Mouse (Mus musculus): ENCODE results near the gene Tjp3. TPM values are rescaled to one million over a fixed set of nuclear protein-coding genes. Genes with fewer than 3 reads are reported as not detected.

The Tjp3 gene
- 24.4 TPM for polyA plus RNA-seq (2014; fragmentation: Illumina TruSeq; extraction: RNeasy Lipid Tissue Mini Kit (QIAGEN cat#74804); ENCODE audit: low read depth, low replicate concordance)

DNA sequence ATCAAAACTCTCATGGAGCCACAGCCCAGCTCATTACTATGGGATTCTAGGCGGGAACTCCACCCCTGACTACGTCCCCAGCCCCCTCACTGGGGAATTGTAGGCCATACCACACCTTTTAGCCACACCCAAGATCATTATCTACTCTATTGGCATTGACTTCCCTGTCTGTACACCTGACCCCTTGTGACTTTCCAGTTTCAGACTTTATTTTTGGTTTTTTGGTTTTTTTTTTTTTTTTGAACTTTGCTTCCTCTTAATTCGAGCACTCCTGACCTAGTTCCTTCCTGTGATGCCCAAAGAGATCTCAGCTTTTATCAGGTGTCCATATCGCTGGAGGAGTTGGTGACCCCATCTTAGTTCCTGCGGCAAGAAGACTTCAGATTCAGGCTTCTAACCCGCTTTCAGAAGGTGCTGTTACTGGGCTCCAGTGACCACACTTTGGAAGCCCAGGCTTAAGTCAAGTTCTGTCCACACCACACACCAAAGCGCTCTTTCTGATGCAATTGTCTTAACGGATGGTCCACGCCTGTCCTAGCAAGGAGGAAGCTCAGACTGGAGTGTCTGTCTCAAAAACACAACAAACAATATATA lies at the start of gene Tjp3:
Gene Tjp3, minus strand, starts transcription at position 71 of the 594 bp plus-strand sequence.

DNA sequence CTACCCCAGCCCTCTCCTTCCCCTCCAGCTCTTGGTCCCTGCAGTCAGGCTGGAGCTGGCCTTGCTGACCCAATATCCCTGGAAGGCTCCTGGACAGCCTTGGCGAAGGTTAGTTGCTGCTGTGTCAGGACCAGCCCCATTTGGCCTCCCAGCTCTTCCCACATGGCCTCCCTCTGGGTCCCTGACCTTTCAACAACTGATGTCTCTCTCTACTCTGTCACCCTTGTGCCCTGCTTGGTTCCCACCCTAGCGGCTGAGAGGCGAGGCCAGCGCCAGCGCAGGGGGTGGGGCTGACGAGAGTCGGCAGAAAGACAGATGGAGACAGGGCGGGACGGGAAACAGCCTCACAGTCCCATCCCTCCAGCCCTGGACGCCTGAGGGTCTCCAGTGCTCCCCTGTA lies 37.0 kb upstream of the Tjp3 start, which contains the start of gene Tbxa2r:
Gene Tbxa2r, plus strand, starts transcription at position 346 of the 400 bp plus-strand sequence.

DNA sequence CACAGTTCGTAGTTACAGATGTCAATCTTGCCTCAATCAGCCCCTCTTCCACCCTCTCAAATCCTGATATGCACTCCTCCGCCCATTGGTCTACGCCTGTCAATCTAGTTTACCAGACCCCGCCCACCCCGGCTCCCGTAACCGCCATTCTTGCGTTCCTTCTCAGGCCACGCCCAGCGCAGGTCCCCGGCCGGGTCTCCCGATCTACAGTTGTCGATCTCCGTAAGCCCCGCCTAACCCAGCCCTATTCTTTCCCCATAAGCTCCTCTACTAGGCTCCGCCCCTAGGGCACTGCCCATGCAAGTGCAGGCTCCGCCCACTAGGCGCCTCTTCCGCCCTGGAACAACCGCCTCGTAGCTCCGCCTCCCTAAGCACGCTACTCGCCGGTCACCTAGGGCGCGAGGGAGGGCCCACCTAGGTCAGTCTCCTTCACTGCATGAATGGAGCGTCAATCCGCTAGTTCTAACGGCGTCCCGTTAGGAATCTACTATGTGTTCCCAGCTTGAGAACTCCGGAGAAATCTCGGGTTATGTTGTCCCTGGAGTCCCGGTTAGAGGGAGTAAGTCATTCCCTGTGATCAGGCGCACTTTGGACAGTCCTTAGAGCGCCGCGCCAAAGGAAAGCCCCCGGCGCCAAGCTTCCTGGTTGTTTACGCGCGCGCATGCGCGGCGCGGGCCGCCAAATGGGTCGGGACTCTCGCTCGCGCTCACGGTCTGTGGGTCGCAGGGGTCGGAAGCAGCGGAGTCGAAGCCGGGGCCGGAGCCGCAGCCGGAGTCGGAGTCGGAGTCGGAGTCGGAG lies 29.4 kb upstream of the Tjp3 start, which contains the start of gene Cactin:
Gene Cactin, plus strand, starts transcription at position 554 of the 798 bp plus-strand sequence.

DNA sequence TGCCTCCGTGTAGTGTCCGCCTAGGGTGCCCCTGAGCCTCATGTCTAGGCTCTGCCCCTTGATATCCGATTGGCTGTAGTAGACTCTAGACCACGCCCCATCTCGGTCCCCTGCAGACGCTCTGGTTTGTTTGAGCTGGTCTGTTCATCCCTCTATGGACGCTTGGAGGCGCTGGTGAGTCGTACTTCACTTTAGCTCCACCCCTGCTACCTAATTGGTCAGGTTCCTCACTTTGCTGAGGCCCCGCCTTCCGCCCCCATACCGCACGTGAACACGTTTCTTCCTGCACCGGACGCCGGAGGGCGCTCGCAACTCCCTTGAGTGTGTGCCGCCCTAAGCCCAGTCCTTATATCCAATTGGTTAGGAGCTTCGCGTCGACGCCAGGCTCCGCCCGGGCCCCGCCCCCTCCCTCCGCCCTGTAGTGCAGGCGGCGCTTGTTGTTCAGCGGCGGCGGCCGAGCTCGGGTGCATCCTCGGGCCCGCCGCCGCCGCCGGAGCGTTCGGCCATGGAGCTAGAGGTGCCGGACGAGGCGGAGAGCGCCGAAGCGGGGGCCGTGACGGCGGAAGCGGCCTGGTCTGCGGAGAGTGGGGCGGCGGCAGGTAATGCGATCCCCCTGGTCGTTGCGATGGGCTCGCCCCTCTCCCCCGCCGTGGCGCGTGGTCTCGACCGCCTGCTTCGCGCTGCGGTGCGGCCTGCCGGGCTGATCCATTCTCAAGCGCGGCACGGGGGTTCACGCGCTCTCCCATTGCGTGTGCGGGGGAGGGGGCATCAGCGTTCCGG lies 1.4 kb upstream of the Tjp3 start, which contains the start of gene Pip5k1c:
Gene Pip5k1c, plus strand, starts transcription at position 410 of the 780 bp plus-strand sequence.

DNA sequence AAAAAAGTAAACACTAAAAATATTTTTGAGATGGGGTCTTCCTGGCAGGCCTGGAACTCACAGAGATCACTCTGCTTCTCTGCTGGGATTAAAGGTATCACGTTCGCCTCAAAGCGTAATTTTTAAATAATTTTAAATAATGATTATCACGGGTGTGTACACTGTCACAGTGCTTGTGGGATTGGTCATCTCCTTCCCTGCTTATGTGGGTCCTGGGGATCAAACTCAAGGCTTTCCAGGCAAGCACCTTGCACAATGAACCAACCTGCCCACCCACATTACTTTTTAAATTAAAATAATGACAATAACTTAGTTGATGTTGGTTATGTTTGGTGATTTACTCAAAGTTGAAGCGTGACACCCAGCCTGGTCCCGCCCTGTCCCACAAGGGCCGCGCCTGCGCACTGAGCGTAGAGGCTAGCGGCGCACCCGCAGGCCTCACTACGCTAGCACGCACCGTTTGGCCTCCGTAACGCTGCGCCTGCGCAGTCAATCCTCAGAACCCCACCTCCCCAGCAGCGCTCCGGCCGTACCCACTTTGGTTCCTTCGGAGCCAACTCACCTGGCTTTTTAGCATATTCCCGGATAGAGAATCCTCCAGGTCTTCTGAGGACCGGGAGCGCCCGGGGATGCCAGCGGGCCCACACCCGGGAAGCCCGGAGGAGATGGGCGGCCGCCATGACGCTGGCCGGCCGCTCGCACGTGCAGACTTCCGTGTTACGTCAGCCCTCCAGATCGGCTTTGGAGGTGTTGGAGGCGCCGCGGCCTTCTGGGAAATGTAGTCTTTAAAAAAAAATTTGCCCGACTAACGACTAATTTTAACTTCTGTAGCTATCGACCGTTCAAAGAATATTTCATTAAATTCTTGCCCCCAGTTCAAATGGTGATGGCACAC lies 24.9 kb downstream of the Tjp3 start, which contains the start of the genes Mrpl54 and Apba3:
Gene Mrpl54, minus strand, starts transcription at position 724 of the 895 bp plus-strand sequence.
Gene Apba3, plus strand, starts transcription at position 750 of the 895 bp plus-strand sequence.

DNA sequence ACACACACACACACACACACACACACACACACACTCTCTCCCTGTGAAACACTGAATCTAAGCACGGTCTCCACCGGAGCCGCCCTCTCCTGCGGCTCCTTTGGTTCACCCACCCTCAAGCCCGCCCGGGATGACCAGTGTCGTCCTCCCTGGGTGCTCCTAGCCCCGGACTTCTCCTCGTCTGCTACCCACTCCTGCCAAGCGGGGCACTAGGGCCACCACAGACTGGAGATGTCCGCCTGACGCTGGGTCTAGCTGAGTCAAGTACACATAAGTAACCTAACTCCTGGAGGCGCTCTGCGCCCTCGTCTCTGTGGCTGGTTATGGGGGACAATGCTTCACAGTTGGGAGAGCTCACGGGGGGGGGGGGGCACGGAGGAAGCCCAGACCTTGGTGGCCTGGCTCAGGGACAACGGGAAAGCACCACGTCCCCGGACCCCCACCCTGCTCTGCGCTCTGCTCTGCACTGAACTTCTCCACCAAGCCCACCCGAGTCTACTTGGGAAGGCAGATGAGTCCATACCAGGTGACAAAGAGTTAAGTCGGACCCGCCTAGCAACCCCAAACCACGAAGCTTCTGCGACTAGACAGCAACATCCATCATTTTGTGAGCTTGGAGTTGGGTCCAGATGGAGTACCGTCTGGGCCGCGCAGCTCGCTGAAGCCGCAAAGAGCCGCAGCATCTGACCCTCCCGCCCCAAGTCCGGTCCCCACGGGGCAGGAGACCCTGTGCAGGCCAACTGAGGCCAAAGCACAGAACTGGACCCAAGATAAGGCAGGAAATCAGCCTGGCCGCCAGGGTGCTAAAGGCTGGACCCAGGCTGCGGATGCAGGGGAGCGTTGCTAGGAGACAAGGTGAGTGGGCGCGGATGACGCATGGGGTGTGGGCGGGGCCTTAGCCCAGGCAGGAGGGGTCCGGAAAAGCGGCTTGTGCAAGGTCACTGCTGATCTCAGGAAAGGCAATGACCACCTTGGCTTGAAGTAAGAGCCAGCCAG lies 38.7 kb downstream of the Tjp3 start, which contains the start of gene Matk:
Gene Matk, plus strand, starts transcription at position 512 of the 996 bp plus-strand sequence.

DNA sequence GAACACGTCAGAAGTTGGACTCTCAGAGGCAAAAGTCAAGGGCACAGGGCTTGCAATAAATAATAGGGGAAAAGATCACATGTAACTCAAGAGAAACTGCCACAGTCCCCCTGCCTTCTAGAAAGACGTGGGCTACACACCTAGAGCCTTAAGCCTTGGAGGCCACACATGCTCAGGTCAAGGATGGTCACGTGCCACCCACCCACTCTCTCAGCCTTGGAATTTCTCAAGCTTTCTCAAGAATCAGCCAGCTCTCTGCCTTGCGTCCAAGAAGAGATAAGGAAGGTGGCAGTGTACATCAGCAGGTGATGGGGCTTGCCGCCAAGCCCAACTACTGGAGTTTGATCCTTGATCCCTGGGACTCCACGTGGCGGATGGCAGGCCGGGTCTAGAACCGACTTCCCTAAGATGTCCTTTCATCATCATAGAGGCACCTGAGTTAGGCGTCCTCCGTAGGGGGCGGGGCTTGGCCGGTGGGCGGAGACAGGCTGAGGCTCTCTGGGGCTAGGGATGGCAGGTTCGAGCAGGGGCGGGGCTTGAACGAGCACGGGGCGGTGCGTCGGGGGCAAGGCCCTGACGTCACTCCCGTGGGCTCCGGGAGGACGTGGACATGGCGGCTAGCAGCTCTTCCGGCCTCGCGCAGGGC lies 58.7 kb downstream of the Tjp3 start, which contains the start of gene Zfr2:
Gene Zfr2, plus strand, starts transcription at position 576 of the 646 bp plus-strand sequence.

DNA sequence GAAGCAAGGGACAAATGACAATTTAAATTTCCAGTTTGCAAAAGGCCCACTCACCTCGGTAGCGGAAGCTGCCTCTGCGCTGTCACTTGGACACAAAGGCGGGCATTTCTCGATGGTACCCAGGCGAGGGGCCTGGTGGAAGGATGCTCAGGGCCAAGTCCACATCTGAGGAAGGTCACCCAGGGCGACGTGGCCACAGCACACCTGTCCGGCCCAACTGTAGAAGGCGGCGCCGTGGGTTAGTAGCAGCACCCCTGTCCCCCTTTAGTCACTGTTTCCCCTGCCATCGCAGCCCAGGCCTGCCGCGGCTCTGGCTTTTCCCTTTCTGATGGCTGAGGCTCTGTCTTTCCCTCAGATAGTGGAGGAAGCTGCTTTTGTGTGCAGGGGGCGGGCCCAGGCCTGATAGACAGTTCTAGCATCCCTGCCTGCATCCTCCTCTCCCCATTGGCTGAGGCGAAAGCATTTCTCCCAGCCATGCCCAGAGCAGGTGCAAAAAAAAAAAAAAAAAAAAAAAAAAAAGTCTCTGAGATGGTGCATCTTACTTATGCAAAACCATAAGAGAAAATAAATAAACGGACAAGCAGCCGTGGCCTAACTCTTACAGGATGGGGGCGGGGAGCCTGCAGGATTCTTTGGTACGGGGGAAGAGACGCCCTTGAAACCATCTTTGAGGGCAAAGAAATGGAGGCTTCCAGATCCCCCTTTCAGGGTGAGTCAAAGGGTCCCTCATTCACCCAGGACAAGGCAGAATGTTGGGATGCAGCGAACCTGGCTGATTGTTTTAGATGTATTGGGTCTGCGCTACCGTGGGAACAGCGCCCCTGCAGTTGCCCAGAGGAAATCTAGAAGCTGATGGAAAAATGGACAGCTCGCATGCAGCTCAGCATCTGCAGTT lies 60.7 kb downstream of the Tjp3 start, which contains the start of gene Atcay:
Gene Atcay, minus strand, starts transcription at position 396 of the 895 bp plus-strand sequence.

Other genes starting within 250 kb of the Tjp3 start
- gene Sgta, start 231.4 kb downstream of the Tjp3 start, polyA plus RNA-seq (2014; fragmentation: Illumina TruSeq; extraction: RNeasy Lipid Tissue Mini Kit (QIAGEN cat#74804); ENCODE audit: low read depth, low replicate concordance), result 94.7 TPM
- 18.0 TPM for gene Thop1, start 221.5 kb downstream of the Tjp3 start, polyA plus RNA-seq (2014; fragmentation: Illumina TruSeq; extraction: RNeasy Lipid Tissue Mini Kit (QIAGEN cat#74804); ENCODE audit: low read depth, low replicate concordance)
- gene Creb3l3, start 192.7 kb downstream of the Tjp3 start, polyA plus RNA-seq (2014; fragmentation: Illumina TruSeq; extraction: RNeasy Lipid Tissue Mini Kit (QIAGEN cat#74804); ENCODE audit: low read depth, low replicate concordance), result 0.15 TPM
- gene Map2k2, start 185.7 kb downstream of the Tjp3 start, polyA plus RNA-seq (2014; fragmentation: Illumina TruSeq; extraction: RNeasy Lipid Tissue Mini Kit (QIAGEN cat#74804); ENCODE audit: low read depth, low replicate concordance), result 98.4 TPM
- 26.5 TPM for gene Zbtb7a, start 156.4 kb downstream of the Tjp3 start, polyA plus RNA-seq (2014; fragmentation: Illumina TruSeq; extraction: RNeasy Lipid Tissue Mini Kit (QIAGEN cat#74804); ENCODE audit: low read depth, low replicate concordance)
- 23.4 TPM for gene Pias4, start 123.7 kb downstream of the Tjp3 start, polyA plus RNA-seq (2014; fragmentation: Illumina TruSeq; extraction: RNeasy Lipid Tissue Mini Kit (QIAGEN cat#74804); ENCODE audit: low read depth, low replicate concordance)
- gene Eef2, start 115.0 kb downstream of the Tjp3 start, polyA plus RNA-seq (2014; fragmentation: Illumina TruSeq; extraction: RNeasy Lipid Tissue Mini Kit (QIAGEN cat#74804); ENCODE audit: low read depth, low replicate concordance), result 1,511 TPM
- gene Dapk3, start 108.6 kb downstream of the Tjp3 start, polyA plus RNA-seq (2014; fragmentation: Illumina TruSeq; extraction: RNeasy Lipid Tissue Mini Kit (QIAGEN cat#74804); ENCODE audit: low read depth, low replicate concordance), result 50.3 TPM
- not detected for gene 4930442H23Rik, start 107.7 kb downstream of the Tjp3 start, polyA plus RNA-seq (2014; fragmentation: Illumina TruSeq; extraction: RNeasy Lipid Tissue Mini Kit (QIAGEN cat#74804); ENCODE audit: low read depth, low replicate concordance)
- gene Nmrk2, start 89.5 kb downstream of the Tjp3 start, polyA plus RNA-seq (2014; fragmentation: Illumina TruSeq; extraction: RNeasy Lipid Tissue Mini Kit (QIAGEN cat#74804); ENCODE audit: low read depth, low replicate concordance), result not detected
- not detected for gene Atcay, start 60.7 kb downstream of the Tjp3 start, polyA plus RNA-seq (2014; fragmentation: Illumina TruSeq; extraction: RNeasy Lipid Tissue Mini Kit (QIAGEN cat#74804); ENCODE audit: low read depth, low replicate concordance)
- gene Zfr2, start 58.4 kb downstream of the Tjp3 start, polyA plus RNA-seq (2014; fragmentation: Illumina TruSeq; extraction: RNeasy Lipid Tissue Mini Kit (QIAGEN cat#74804); ENCODE audit: low read depth, low replicate concordance), result 11.6 TPM
- gene Matk, start 38.6 kb downstream of the Tjp3 start, polyA plus RNA-seq (2014; fragmentation: Illumina TruSeq; extraction: RNeasy Lipid Tissue Mini Kit (QIAGEN cat#74804); ENCODE audit: low read depth, low replicate concordance), result 2.8 TPM
- 87.0 TPM for gene Mrpl54, start 24.6 kb downstream of the Tjp3 start, polyA plus RNA-seq (2014; fragmentation: Illumina TruSeq; extraction: RNeasy Lipid Tissue Mini Kit (QIAGEN cat#74804); ENCODE audit: low read depth, low replicate concordance)
- gene Apba3, start 24.6 kb downstream of the Tjp3 start, polyA plus RNA-seq (2014; fragmentation: Illumina TruSeq; extraction: RNeasy Lipid Tissue Mini Kit (QIAGEN cat#74804); ENCODE audit: low read depth, low replicate concordance), result 47.8 TPM
- 44.2 TPM for gene Pip5k1c, start 1.4 kb upstream of the Tjp3 start, polyA plus RNA-seq (2014; fragmentation: Illumina TruSeq; extraction: RNeasy Lipid Tissue Mini Kit (QIAGEN cat#74804); ENCODE audit: low read depth, low replicate concordance)
- gene Cactin, start 29.5 kb upstream of the Tjp3 start, polyA plus RNA-seq (2014; fragmentation: Illumina TruSeq; extraction: RNeasy Lipid Tissue Mini Kit (QIAGEN cat#74804); ENCODE audit: low read depth, low replicate concordance), result 18.5 TPM
- gene Tbxa2r, start 37.1 kb upstream of the Tjp3 start, polyA plus RNA-seq (2014; fragmentation: Illumina TruSeq; extraction: RNeasy Lipid Tissue Mini Kit (QIAGEN cat#74804); ENCODE audit: low read depth, low replicate concordance), result 2.7 TPM
- 1.1 TPM for gene Gipc3, start 51.7 kb upstream of the Tjp3 start, polyA plus RNA-seq (2014; fragmentation: Illumina TruSeq; extraction: RNeasy Lipid Tissue Mini Kit (QIAGEN cat#74804); ENCODE audit: low read depth, low replicate concordance)
- gene Hmg20b, start 58.9 kb upstream of the Tjp3 start, polyA plus RNA-seq (2014; fragmentation: Illumina TruSeq; extraction: RNeasy Lipid Tissue Mini Kit (QIAGEN cat#74804); ENCODE audit: low read depth, low replicate concordance), result 63.1 TPM
- gene Mfsd12, start 65.9 kb upstream of the Tjp3 start, polyA plus RNA-seq (2014; fragmentation: Illumina TruSeq; extraction: RNeasy Lipid Tissue Mini Kit (QIAGEN cat#74804); ENCODE audit: low read depth, low replicate concordance), result 22.3 TPM
- 2.1 TPM for gene 4930404N11Rik, start 74.2 kb upstream of the Tjp3 start, polyA plus RNA-seq (2014; fragmentation: Illumina TruSeq; extraction: RNeasy Lipid Tissue Mini Kit (QIAGEN cat#74804); ENCODE audit: low read depth, low replicate concordance)
- 22.5 TPM for gene Fzr1, start 86.9 kb upstream of the Tjp3 start, polyA plus RNA-seq (2014; fragmentation: Illumina TruSeq; extraction: RNeasy Lipid Tissue Mini Kit (QIAGEN cat#74804); ENCODE audit: low read depth, low replicate concordance)
- gene Dohh, start 92.8 kb upstream of the Tjp3 start, polyA plus RNA-seq (2014; fragmentation: Illumina TruSeq; extraction: RNeasy Lipid Tissue Mini Kit (QIAGEN cat#74804); ENCODE audit: low read depth, low replicate concordance), result 66.8 TPM
- 2.8 TPM for gene Gm48551, start 92.9 kb upstream of the Tjp3 start, polyA plus RNA-seq (2014; fragmentation: Illumina TruSeq; extraction: RNeasy Lipid Tissue Mini Kit (QIAGEN cat#74804); ENCODE audit: low read depth, low replicate concordance)
- 1.7 TPM for gene Gm48552, start 97.4 kb upstream of the Tjp3 start, polyA plus RNA-seq (2014; fragmentation: Illumina TruSeq; extraction: RNeasy Lipid Tissue Mini Kit (QIAGEN cat#74804); ENCODE audit: low read depth, low replicate concordance)
- 53.6 TPM for gene Smim24, start 101.5 kb upstream of the Tjp3 start, polyA plus RNA-seq (2014; fragmentation: Illumina TruSeq; extraction: RNeasy Lipid Tissue Mini Kit (QIAGEN cat#74804); ENCODE audit: low read depth, low replicate concordance)
- gene Nfic, start 164.1 kb upstream of the Tjp3 start, polyA plus RNA-seq (2014; fragmentation: Illumina TruSeq; extraction: RNeasy Lipid Tissue Mini Kit (QIAGEN cat#74804); ENCODE audit: low read depth, low replicate concordance), result 48.7 TPM
- 1.2 TPM for gene Celf5, start 191.1 kb upstream of the Tjp3 start, polyA plus RNA-seq (2014; fragmentation: Illumina TruSeq; extraction: RNeasy Lipid Tissue Mini Kit (QIAGEN cat#74804); ENCODE audit: low read depth, low replicate concordance)
- 50.8 TPM for gene Ncln, start 204.8 kb upstream of the Tjp3 start, polyA plus RNA-seq (2014; fragmentation: Illumina TruSeq; extraction: RNeasy Lipid Tissue Mini Kit (QIAGEN cat#74804); ENCODE audit: low read depth, low replicate concordance)
- 0.93 TPM for gene S1pr4, start 208.6 kb upstream of the Tjp3 start, polyA plus RNA-seq (2014; fragmentation: Illumina TruSeq; extraction: RNeasy Lipid Tissue Mini Kit (QIAGEN cat#74804); ENCODE audit: low read depth, low replicate concordance)
- gene Gna15, start 232.6 kb upstream of the Tjp3 start, polyA plus RNA-seq (2014; fragmentation: Illumina TruSeq; extraction: RNeasy Lipid Tissue Mini Kit (QIAGEN cat#74804); ENCODE audit: low read depth, low replicate concordance), result 2.9 TPM

Data from adipose tissue, adult 10 weeks (tissue).